Mouse (Mus musculus) CD8-positive naive resting alpha-beta T cell, adult 2 months (primary cell): ENCODE results near the gene Bsdc1.
"Not testable (repeated sequence)": the region's sequence is repeated elsewhere in the genome, so short reads cannot be mapped to it uniquely, and the experiment has no call there.

Source experiments
- DNase-seq, 2 experiments: peaks; one replicate each; pipeline ENCODE4 v3.0.0; 2022; ENCODE audit warnings: low read depth in 2 of 2, low spot score in 2 of 2

Bsdc1 gene

GRCm38 (mm10) chr4:129513086-129513767 is 51.8 kb downstream of the Bsdc1 start, which contains the start of gene Marcksl1:
Marcksl1 (plus strand) TSS chr4:129513581.
- peak; percentile 67 to 72 for DNase-seq

DNA sequence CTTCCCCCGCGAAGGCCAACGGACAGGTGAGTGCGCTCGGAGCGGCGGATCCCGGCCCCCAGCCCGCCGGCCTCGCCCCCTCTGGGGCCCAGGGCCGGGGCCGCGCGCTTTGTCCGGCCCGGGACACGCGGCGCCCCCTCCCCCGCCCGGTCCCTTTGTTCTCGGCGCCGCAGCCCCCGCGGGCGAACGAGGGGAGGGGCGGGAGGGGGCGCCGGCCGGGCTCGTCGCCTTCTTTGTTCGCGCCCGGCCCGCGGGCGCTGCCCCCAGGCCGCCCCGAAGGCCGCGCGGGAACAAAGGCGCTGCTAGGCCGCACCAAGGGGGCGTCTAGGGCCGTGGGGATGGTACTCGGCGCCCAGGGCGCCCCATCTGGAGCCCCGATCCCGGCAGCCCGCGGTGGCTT is 52.5 kb downstream of the Bsdc1 start:
- DNase-seq = no peak

GRCm38 (mm10) chr4:129514300-129514898 is 53.0 kb downstream of the Bsdc1 start:
- peak; percentile 45 to 55 for DNase-seq

DNA sequence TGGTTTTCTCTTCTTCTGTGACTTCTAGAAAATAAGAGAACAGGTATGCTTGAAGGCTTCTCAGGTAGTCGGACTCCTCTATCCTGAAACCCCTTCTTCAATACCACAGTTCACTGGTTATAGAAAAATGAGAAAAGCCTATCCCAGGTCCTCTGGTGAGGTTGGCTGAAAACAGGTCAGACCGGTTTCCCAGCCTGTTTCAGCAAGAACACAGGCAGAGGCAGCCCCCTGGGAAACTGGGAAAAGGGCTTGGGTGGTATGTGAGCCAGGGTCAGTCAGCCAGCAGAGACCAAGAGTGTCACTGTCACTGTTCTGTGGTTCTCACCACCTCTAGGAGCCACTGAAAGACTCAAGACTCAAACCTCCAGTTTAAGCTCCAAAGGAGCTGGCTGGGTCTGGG is 55.5 kb downstream of the Bsdc1 start:
- DNase-seq = no peak

DNA sequence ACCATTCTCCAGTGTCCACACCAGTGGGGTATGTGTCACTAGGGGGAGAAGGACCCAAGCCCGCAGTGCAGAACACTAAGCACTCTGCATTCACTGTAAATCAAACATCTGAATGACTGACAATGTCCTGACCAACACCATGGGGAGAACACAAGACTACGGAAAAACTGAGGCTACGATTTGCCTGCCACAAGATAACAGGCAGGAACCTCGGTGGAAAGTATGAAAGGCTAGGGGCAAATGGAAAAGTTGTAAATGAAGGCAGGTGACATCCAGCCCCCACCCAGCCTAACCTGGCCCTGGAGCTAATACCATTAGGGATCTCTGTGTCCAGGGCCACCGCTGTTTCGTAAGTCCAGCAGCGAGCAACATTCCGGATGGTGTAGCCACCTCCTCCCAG is 57.1 kb downstream of the Bsdc1 start:
- no peak for DNase-seq

- no peak for DNase-seq
These were observed 64.0 kb downstream of the Bsdc1 start for GRCm38 (mm10) chr4:129525338-129525737.

DNA sequence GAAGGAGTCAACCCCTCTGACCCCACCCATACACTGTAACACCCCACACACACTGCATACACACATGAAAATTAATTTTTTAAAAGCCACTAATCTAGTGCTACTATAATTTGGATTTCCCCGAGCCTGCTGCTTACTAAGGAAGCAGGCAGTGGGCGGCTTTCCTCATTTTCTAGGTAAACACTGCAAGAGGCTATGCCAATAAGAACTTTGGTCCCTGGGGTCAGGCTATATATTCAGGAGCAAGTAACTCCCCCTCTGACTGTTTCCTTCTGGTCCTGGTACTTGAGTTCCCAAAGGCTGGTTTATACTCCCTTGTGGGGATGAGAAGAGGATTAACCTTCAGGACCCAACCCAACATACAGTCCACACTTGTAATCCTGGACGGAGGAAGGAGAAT is 64.5 kb downstream of the Bsdc1 start:
- DNase-seq = no peak

DNA sequence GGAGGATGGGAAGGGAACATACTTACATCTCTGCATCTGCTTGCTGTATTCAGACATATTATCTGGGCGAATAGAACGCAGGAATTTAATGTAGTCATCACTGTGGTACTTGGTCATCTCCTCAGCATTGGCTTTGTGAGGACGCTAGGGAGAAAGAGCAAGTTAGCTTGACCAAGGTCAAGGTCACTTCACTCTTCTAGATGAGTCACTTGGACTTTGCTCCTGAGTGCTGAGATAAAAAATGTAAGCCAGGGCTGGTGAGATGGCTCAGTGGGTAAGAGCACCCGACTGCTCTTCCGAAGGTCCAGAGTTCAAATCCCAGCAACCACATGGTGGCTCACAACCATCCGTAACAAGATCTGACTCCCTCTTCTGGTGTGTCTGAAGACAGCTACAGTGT is 67.5 kb downstream of the Bsdc1 start:
- not testable (repeated sequence) for DNase-seq
